Mouse (Mus musculus): ENCODE results near the gene Fgf11.

Fgf11 gene

DNA sequence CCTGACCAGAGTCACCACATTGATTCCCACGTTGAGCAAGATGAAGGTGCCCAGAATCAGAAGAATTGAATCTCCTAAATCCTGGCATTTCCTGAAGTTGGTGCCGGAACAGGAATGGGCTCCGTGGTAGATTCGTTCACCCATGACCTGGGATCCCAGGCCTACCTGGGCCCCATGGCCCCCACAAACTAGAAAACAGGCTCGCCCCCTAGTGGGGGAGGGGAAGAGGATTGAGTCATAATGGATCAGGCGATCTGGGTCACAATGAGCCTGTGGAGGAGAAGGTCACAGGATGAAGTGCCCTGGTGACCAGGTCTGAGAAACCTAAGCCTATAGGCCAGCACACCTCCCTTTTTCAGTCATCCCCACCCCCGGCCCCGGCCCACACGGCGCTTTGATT, 13.5 kb upstream of the Fgf11 start, which contains the start of gene Gm39566:
Gene Gm39566, minus strand, starts transcription at position 144 of the 400 bp plus-strand sequence.
- DNase-seq = no peak

GRCm38 (mm10) chr11:69810280-69810679, 8.6 kb upstream of the Fgf11 start:
- DNase-seq = no peak

DNA sequence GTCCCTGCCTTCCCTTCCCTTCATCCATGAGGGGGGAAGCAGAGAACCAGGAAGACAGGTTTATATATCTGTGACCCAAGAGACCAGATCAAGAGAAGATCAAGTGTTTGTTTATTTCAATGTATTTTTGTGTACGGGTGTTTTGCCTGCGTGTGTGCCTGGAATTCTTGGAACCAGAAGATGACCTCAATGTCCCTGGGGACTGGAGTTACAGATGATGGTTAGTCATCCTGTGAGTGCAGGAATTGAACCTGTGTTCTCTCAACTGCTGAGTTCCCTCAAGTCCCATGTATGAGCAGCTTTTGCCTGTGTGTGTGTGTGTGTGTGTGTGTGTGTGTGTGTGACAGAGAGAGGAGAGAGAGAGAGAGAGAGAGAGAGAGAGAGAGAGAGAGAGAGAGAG, 6.0 kb upstream of the Fgf11 start:
- DNase-seq = no peak

- no peak for DNase-seq
Observed at GRCm38 (mm10) chr11:69806378-69806777, 4.7 kb upstream of the Fgf11 start.

- no peak for DNase-seq
Observed at GRCm38 (mm10) chr11:69804972-69805909, 3.6 kb upstream of the Fgf11 start, which contains the start of gene Tmem102. TSS of gene Tmem102 (minus strand) at chr11:69805624.

- no peak for DNase-seq
Observed at GRCm38 (mm10) chr11:69804652-69804940, 2.9 kb upstream of the Fgf11 start.

GRCm38 (mm10) chr11:69803786-69804651, 2.4 kb upstream of the Fgf11 start:
- DNase-seq = no peak

GRCm38 (mm10) chr11:69803328-69803727, 1.7 kb upstream of the Fgf11 start:
- DNase-seq = no peak

DNA sequence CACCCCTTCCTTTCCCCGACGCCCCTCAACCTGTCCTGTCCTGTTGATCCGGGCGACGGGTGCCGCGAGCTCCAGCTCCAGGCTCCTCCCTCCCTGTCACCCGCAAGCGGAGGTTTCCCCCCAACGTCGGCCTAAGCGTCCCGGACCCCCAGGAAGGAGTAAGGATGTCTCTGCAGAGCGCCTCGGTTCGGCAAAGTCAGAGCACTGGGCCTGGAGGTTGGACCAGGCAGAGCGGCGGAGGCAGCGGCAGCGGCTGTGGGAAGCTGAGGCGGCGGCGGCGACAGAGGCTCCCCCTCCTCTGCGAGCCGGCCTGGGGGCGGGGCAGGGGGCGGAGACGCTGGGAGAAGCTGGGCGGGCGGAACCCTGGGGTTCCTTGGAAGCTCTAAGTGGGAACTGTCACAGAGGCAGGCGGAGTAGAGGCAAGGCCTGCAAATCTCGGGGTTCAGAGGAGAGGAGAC, 1.0 kb upstream of the Fgf11 start:
- DNase-seq = peak; percentile 54

GRCm38 (mm10) chr11:69800392-69801197, 1.1 kb downstream of the Fgf11 start:
- DNase-seq = peak; percentile 43

- DNase-seq = no peak
Observed at GRCm38 (mm10) chr11:69800138-69800391, 1.6 kb downstream of the Fgf11 start.

GRCm38 (mm10) chr11:69799394-69800137, 2.1 kb downstream of the Fgf11 start:
- no peak for DNase-seq

DNA sequence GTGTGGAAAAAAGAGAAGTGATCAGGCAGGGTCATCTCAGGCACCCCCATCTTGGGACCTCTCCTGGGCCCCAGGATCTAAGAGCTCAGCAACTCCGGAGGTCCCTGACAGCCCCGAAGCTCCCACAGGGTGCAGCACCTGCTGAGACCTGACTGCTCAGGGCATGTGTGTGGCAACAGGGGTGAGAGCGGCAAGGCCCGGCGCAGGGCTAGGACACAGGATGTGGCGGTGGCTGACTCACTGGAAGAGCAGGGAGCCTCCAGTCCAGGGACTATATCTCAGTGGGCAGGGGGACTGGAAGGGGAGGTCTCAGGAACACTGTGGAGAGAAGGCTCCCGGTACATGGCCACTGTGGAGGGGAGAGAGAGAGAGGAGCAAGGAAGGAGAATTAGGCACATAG, 3.7 kb downstream of the Fgf11 start:
- no peak for DNase-seq

DNA sequence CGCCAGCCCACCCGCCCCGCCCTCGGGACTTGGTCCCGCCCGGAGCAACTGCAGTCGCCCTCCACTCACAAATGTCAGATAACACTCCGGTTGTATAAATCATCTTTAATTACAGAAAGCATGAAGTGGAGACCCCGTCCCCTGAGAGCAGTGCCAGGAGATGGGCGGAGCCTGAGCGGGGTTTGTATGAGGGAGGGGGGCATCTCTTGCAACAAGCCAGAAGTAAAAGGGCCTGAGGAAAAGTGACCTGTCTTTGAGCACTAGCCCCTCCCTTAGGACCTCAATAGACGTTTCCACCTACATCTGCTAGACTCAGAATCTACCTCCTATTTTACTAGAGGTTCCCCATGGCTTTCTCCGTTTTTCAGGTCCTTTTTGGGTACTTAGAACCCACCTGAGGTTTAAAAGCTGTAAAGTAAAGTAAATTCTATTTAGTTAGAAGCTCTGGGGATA, 5.6 kb downstream of the Fgf11 start:
- peak; percentile 47 for DNase-seq

GRCm38 (mm10) chr11:69795168-69795982, 6.3 kb downstream of the Fgf11 start, which contains the start of gene Chrnb1:
TSS of gene Chrnb1 (minus strand) at chr11:69795943.
- DNase-seq = peak; percentile 93

- DNase-seq = no peak
Observed at GRCm38 (mm10) chr11:69793429-69793828, 8.2 kb downstream of the Fgf11 start.

DNA sequence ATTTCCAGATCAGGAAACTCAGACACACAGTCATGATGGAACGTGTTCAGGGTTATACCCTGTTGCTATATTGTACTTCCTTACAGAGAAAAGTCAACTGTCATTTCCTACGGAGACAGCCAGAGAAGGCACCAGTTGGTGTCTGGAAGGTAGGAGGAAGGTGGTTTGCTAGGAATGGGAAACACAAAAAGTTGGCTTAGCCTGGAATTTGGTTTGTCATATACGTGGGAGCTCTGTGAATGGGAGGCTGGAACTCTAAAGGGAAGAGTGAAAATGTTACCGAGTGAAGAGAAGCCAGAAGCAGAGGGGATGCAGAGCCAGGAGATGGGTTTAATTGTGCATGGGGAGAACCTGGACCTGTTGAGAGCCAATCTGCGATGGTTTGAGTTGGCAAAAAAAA, 10.2 kb downstream of the Fgf11 start:
- no peak for DNase-seq

GRCm38 (mm10) chr11:69789431-69789830, 12.2 kb downstream of the Fgf11 start:
- DNase-seq = no peak

DNA sequence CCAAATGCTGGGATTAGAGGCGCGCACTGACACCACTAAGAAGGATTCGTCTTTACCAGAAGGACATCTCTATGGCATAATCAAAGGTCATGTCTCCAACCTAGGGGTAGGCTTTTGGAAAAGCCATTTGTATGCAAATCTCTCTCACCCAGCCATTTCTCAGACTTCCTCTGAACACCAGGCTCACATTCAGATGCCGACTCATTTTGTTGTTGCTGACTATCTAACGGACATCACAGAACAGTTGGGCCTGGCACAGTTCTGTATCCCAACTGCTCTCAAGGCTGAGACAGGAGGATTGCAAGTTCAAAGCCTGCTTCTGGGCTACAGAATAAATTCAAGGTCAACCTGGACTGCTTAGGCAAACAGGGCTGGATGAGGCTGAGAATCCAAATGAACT, 14.4 kb downstream of the Fgf11 start:
- DNase-seq = no peak

GRCm38 (mm10) chr11:69784793-69785272, 16.8 kb downstream of the Fgf11 start:
- no peak for DNase-seq

GRCm38 (mm10) chr11:69781828-69782227, 19.8 kb downstream of the Fgf11 start:
- no peak for DNase-seq

Measured in cerebellum, adult 11-12 months (tissue).